Mouse (Mus musculus) CD4-positive, CD25-positive, alpha-beta regulatory T cell, adult 2 months (primary cell): ENCODE data around the gene Endou.

Source experiments
- DNase-seq: peaks from one replicate; pipeline ENCODE4 v3.0.0-alpha.2; 2012; ENCODE audit warnings: low read depth, low spot score

Gene Endou

GRCm38 (mm10) chr15:97731111-97731510 is at the start of gene Endou:
Gene Endou (minus strand): TSS chr15:97731339.
- no peak for DNase-seq

- peak; percentile 60 for DNase-seq
These were observed 49.5 kb upstream of the Endou start for GRCm38 (mm10) chr15:97780611-97781031.

- DNase-seq, result no peak
These were observed 48.4 kb upstream of the Endou start for GRCm38 (mm10) chr15:97779576-97779975.

GRCm38 (mm10) chr15:97778311-97779098 is 47.4 kb upstream of the Endou start, which contains the start of gene Slc48a1:
Gene Slc48a1 (plus strand): TSS chr15:97778520.
- DNase-seq, result no peak

GRCm38 (mm10) chr15:97776919-97777318 is 45.8 kb upstream of the Endou start:
- no peak for DNase-seq

GRCm38 (mm10) chr15:97776514-97776913 is 45.4 kb upstream of the Endou start:
- peak; percentile 81 for DNase-seq

- DNase-seq, result no peak
These were observed 42.8 kb upstream of the Endou start for GRCm38 (mm10) chr15:97773961-97774370.

- DNase-seq, result no peak
These were observed 42.0 kb upstream of the Endou start for GRCm38 (mm10) chr15:97773108-97773507.

GRCm38 (mm10) chr15:97770280-97770679 is 39.1 kb upstream of the Endou start:
- DNase-seq, result no peak

GRCm38 (mm10) chr15:97768192-97768591 is 37.1 kb upstream of the Endou start:
- peak; percentile 46 for DNase-seq

- DNase-seq, result peak; percentile 84
These were observed 36.4 kb upstream of the Endou start, which contains the start of gene Rapgef3 for GRCm38 (mm10) chr15:97767280-97768186. Gene Rapgef3 (minus strand): TSS chr15:97767972.

GRCm38 (mm10) chr15:97766594-97767279 is 35.6 kb upstream of the Endou start:
- DNase-seq, result no peak

- DNase-seq, result no peak
These were observed 35.1 kb upstream of the Endou start for GRCm38 (mm10) chr15:97766194-97766593.

- DNase-seq, result no peak
These were observed 34.1 kb upstream of the Endou start for GRCm38 (mm10) chr15:97765090-97765794.

- DNase-seq, result no peak
These were observed 33.4 kb upstream of the Endou start for GRCm38 (mm10) chr15:97764532-97764931.

GRCm38 (mm10) chr15:97763256-97764049 is 32.3 kb upstream of the Endou start:
- DNase-seq, result no peak

GRCm38 (mm10) chr15:97762733-97763132 is 31.6 kb upstream of the Endou start:
- no peak for DNase-seq

- DNase-seq, result no peak
These were observed 30.3 kb upstream of the Endou start for GRCm38 (mm10) chr15:97761438-97761837.

GRCm38 (mm10) chr15:97760952-97761351 is 29.8 kb upstream of the Endou start:
- DNase-seq, result no peak

GRCm38 (mm10) chr15:97760006-97760405 is 28.9 kb upstream of the Endou start:
- no peak for DNase-seq
